Mouse (Mus musculus) forebrain, embryonic 11.5 days (tissue): ENCODE measurements around the gene Cyp4f15. TPM values are rescaled to one million over a fixed set of nuclear protein-coding genes. Genes with fewer than 3 reads are reported as not detected.

Experiments used
- ATAC-seq: fragments of 200-750 bp; cut with Nextera tagmentation; replicated peaks from 2 replicates; pipeline ENCODE4 v1.8.0; 2017; ENCODE audit warnings: moderate TSS enrichment; ENCODE audit not compliant: low FRiP score
- DNase-seq: peaks from one replicate; pipeline ENCODE4 v3.0.0-alpha.2; 2017; ENCODE audit warnings: low spot score
- H3K27ac ChIP-seq: fragments of 300-500 bp; sonication (generic); 2 replicates; pipeline ENCODE4 v1.5.1; 2014; ENCODE audit warnings: low read depth, low read length
- H3K27me3 ChIP-seq: fragments of 300-500 bp; sonication (generic); 2 replicates; pipeline ENCODE4 v1.6.1; 2014; ENCODE audit warnings: mild to moderate bottlenecking, low read length, mixed read lengths; ENCODE audit not compliant: control insufficient read depth, insufficient read depth
- H3K36me3 ChIP-seq: fragments of 300-500 bp; sonication (generic); 2 replicates; pipeline ENCODE4 v1.6.1; 2014; ENCODE audit warnings: mild to moderate bottlenecking, low read length, moderate library complexity, mixed read lengths; ENCODE audit not compliant: control insufficient read depth, insufficient read depth
- H3K4me1 ChIP-seq: fragments of 300-500 bp; sonication (generic); replicated peaks from 2 replicates; pipeline ENCODE4 v1.6.1; 2014; ENCODE audit warnings: low read length, mixed read lengths; ENCODE audit not compliant: control insufficient read depth, insufficient read depth
- H3K4me2 ChIP-seq: fragments of 300-500 bp; sonication (generic); 2 replicates; pipeline ENCODE4 v1.6.1; 2014; ENCODE audit warnings: low read depth, mild to moderate bottlenecking, low read length, moderate library complexity, mixed read lengths; ENCODE audit not compliant: severe bottlenecking
- H3K4me3 ChIP-seq: fragments of 300-500 bp; sonication (generic); 2 replicates; pipeline ENCODE4 v1.5.1; 2014; ENCODE audit warnings: low read depth, low read length
- H3K9ac ChIP-seq: fragments of 300-500 bp; sonication (generic); 2 replicates; pipeline ENCODE4 v1.6.1; 2014; ENCODE audit warnings: low read length
- H3K9me3 ChIP-seq: fragments of 300-500 bp; sonication (generic); 2 replicates; pipeline ENCODE4 v1.6.1; 2016; ENCODE audit warnings: low read length, mixed read lengths; ENCODE audit not compliant: control insufficient read depth
- WGBS: fragments of 180-500 bp; shearing (Covaris S2); extraction: QIAGEN DNeasy Blood & Tissue Kit; methylation state at CpG from one replicate; pipeline ENCODE4 v1.1.7; 2014; 5-methylcytosine and 5-hydroxymethylcytosine counted together
- polyA plus RNA-seq: library from polyadenylated mRNA; unstranded; fragments of >200 nt; fragmentation: Nextera tagmentation; extraction: Ambion mirVana; gene quantifications from 2 replicates; pipeline ENCODE4 v1.2.1, GENCODE M21; 2014

Cyp4f15 gene
- polyA plus RNA-seq, 1 experiment from 2014 or later = 1.1 TPM

DNA sequence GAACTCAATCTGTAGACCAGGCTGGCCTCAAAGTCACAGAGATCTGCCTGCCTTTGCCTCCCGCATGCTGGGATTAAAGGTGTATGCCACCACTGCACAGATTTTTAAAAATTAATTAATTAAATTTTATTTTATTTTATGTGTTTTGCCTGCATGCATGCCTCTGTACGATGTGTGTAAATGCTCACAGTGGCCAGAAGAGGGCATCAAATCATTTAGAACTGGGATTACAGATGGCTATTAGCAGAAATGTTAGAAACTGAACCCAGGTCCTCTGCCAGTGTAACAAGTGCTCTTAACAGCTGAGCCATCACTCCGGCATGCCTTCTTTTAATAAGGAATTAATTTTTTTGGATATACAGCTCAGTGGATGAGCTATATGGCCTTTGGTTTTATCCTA, 43.6 kb downstream of the Cyp4f15 start:
- Histone ChIP-seq H3K27me3 (no peaks in the 10 kb centered on the region), H3K9me3 (no peaks in the 10 kb centered on the region), H3K4me2 (no peak overlapping the region), H3K4me1 (no peaks in the 10 kb centered on the region), H3K36me3 (no peaks in the 10 kb centered on the region), H3K27ac (no peak overlapping the region), H3K4me3 (no peak overlapping the region), H3K9ac (no peak overlapping the region)
- ATAC-seq = no peak
- WGBS = 74% methylated on average over 3 of the region's 3 CpGs
- no peak for DNase-seq

DNA sequence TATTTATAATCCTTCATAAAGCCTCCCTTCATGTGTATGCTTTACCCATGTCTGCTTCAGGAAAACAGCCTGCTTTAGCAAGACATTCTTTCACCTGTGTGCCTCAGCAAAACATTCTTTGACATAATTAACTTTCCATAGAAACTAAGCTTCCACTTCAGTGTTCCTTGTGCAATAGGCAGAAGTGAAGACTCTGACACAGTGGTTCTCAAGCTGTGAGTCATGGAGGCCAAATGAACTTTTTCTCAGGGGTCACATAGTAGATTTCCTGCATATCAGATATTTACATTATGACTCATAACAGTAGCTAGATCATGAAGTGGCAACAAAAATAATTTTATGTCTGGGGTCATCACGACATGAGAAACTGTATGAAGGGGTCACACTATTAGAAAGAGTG, 53.0 kb downstream of the Cyp4f15 start:
- Histone ChIP-seq H3K36me3 (no peaks in the 10 kb centered on the region), H3K9me3 (no peaks in the 10 kb centered on the region), H3K27me3 (no peaks in the 10 kb centered on the region), H3K4me3 (no peak overlapping the region), H3K27ac (no peak overlapping the region), H3K4me1 (peaks cover 7% of the 10 kb centered on the region), H3K4me2 (no peak overlapping the region), H3K9ac (no peak overlapping the region)
- ATAC-seq (no peak), DNase-seq (no peak)
- 85% methylated on average over 1 of the region's 1 CpGs for WGBS

DNA sequence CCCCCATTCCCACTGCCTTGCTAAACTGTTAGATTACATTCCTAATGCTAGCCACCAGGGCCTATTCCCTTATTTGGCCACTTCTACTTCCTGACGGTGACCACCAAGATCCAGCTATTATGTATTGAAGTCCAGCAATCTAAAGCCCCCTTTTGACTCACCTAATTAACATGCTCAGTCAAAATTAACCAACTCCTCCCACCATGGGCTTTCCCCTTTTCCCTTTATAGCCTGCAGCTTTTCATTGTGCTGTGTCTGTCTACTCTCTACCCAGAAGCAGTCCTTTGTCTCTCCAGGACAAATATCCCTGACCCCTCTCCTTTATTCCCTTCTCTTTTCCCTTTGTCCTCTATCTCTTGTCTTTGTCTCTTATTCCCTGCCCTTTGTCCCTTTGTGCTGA, 55.6 kb downstream of the Cyp4f15 start:
- ATAC-seq (no peak), DNase-seq (no peak)
- no peaks in the 10 kb centered on the region for H3K9me3 ChIP-seq
- H3K27me3 ChIP-seq = no peaks in the 10 kb centered on the region
- no peaks in the 10 kb centered on the region for H3K36me3 ChIP-seq
- peaks cover 7% of the 10 kb centered on the region for H3K4me1 ChIP-seq
- H3K9ac ChIP-seq = no peak overlapping the region
- H3K27ac ChIP-seq = no peak overlapping the region
- H3K4me3 ChIP-seq = no peak overlapping the region
- WGBS = 5% methylated on average over 1 of the region's 1 CpGs
- H3K4me2 ChIP-seq = no peak overlapping the region

DNA sequence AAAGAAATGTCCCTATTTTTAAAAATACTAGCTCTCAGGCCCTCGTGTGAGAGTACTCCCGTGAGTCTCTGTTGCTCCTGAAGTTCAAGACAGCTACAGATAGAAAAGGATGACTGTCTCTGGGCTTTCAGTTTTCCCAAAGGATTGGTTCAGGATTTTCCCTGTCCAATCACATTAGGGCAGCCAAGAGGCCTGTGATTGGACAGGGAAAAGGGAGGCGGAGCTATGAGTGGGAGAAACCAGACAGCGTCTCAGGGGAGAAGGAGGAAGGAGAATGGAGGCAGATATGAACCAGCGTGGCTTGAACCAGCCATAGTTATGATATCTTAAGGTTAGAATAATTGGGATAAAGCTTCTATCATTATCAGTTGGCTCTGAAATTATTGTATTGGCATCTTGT, 65.2 kb downstream of the Cyp4f15 start:
- ATAC-seq = no peak
- 61% methylated on average over 5 of the region's 5 CpGs for WGBS
- H3K27me3 ChIP-seq = no peaks in the 10 kb centered on the region

More for the DNA sequence above, 65.2 kb downstream of the Cyp4f15 start:
- Histone ChIP-seq H3K4me3 (no peak overlapping the region), H3K9me3 (no peaks in the 10 kb centered on the region), H3K9ac (no peak overlapping the region), H3K36me3 (no peaks in the 10 kb centered on the region), H3K4me1 (no peaks in the 10 kb centered on the region), H3K4me2 (no peak overlapping the region), H3K27ac (no peak overlapping the region)
- no peak for DNase-seq

Other genes with a start within 250 kb of the Cyp4f15 start
- 0.28 and 0.33 TPM in 2 replicates for gene Cyp4f39, start 232.9 kb upstream of the Cyp4f15 start, polyA plus RNA-seq
- gene Cyp4f17, start 179.6 kb upstream of the Cyp4f15 start, polyA plus RNA-seq = 6.6 and 7.9 TPM in 2 replicates
- gene Cyp4f16, start 149.1 kb upstream of the Cyp4f15 start, polyA plus RNA-seq = 13.4 and 13.5 TPM in 2 replicates
- not detected in 2 replicates for gene Cyp4f37, start 64.3 kb upstream of the Cyp4f15 start, polyA plus RNA-seq
- gene Cyp4f40, start 26.7 kb upstream of the Cyp4f15 start, polyA plus RNA-seq = not detected in 2 replicates
- 45.8 and 48.1 TPM in 2 replicates for gene Zfp871, start 102.7 kb downstream of the Cyp4f15 start, polyA plus RNA-seq
- gene Zfp811, start 124.3 kb downstream of the Cyp4f15 start, polyA plus RNA-seq = 25.0 and 27.4 TPM in 2 replicates
- gene Zfp799, start 144.6 kb downstream of the Cyp4f15 start, polyA plus RNA-seq = 17.9 and 20.3 TPM in 2 replicates
- 9.0 and 10.1 TPM in 2 replicates for gene Zfp870, start 206.0 kb downstream of the Cyp4f15 start, polyA plus RNA-seq
- not detected in 2 replicates for gene Cyp4f14, start 231.7 kb downstream of the Cyp4f15 start, polyA plus RNA-seq